Mouse (Mus musculus) sigmoid colon, adult 10 weeks (tissue): ENCODE data around the gene Adgra1. TPM values are rescaled to one million over a fixed set of nuclear protein-coding genes. Genes with fewer than 3 reads are reported as not detected.

Experiments used
- polyA plus RNA-seq: library from polyadenylated mRNA; stranded (reverse); fragments of 350-450 nt; fragmentation: Illumina TruSeq; extraction: RNeasy Lipid Tissue Mini Kit (QIAGEN cat#74804); gene quantifications from one replicate; pipeline ENCODE4 v1.2.3, GENCODE M21; 2014; ENCODE audit warnings: low read depth, low replicate concordance

Adgra1 gene
- polyA plus RNA-seq, result not detected

DNA sequence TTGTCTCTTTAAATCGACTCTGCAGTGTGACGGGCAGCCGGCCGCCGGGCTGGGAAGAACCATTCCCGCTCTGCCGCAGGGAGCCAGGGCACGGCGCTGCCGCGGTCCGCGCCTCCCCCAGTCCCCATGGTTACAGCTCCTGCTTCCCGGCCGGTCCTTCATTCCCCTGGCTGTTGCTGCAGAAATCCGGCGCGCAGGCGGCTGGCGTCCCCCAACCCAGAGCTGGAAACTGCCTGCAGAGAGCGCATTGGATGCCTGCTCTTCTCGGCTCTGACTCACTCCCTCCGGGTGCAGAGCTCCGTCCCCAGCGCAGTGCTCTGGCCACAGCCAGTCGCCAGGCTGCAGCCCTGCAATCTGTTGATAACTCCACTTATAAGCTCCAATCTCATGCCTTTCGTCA, at the start of gene Adgra1:
Adgra1 (plus strand) TSS at position 139 of the 400 bp plus-strand sequence.

DNA sequence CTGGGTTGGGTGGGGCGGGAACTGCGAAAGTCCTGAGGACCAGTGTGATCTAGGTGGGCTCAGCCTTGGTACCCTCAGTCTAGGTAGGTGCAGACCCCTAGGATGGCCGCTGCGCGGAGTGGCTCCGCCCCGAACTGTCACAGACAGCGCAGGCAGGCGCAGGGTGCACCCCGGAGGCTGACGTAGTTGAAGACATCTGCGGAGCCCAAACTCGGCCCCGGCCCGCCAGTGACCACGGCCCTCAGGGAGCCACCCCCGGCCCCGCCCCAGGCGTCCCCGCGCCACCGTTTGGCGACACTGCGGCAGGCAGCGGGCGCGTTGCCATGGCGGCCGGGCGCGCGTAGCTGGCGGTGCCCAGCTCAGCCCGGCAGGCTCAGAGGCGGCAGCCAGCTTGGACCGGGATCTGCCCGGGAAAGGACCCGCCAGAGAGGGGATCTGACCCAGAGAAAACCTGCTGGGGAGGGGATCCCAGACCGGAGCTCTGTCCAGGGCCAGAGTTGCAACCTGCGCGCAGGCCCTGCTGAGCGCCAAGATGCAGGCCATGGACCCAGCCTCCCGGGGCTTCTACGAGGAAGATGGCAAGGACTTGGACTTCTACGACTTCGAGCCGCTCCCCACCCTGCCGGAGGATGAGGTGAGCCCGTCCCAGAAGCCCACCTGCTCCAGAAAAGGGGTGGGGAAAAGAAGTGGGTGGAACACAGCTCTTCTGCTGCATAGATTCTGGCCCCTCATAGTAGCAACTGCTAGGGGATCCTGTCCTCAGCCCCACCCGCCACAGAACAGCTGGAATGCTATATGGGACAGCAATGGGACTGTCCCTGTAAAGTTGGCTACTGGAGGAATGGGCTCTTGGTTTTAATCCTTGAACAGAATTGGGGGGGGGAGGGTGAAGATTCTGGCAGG, 60.9 kb downstream of the Adgra1 start, which contains the start of gene Kndc1:
Kndc1 (plus strand) TSS at position 42 of the 903 bp plus-strand sequence.

Other genes starting within 250 kb of the Adgra1 start
- gene Cfap46, start 150.4 kb upstream of the Adgra1 start, polyA plus RNA-seq, result not detected
- not detected for gene Kndc1, start 60.5 kb downstream of the Adgra1 start, polyA plus RNA-seq
- not detected for gene Utf1, start 109.6 kb downstream of the Adgra1 start, polyA plus RNA-seq
- gene 6430531B16Rik, start 144.6 kb downstream of the Adgra1 start, polyA plus RNA-seq, result not detected
- gene Adam8, start 158.4 kb downstream of the Adgra1 start, polyA plus RNA-seq, result not detected
- 15.9 TPM for gene Zfp511, start 202.2 kb downstream of the Adgra1 start, polyA plus RNA-seq
- gene Tubgcp2, start 202.5 kb downstream of the Adgra1 start, polyA plus RNA-seq, result 12.0 TPM
- not detected for gene Msx3, start 214.9 kb downstream of the Adgra1 start, polyA plus RNA-seq
- not detected for gene Caly, start 248.4 kb downstream of the Adgra1 start, polyA plus RNA-seq